Mouse (Mus musculus) heart, adult 8-10 months (tissue): ENCODE data around the gene Ajm1. TPM values are rescaled to one million over a fixed set of nuclear protein-coding genes. Genes with fewer than 3 reads are reported as not detected.
"Not testable (repeated sequence)": the region's sequence is repeated elsewhere in the genome, so short reads cannot be mapped to it uniquely, and the experiment has no call there.

Source experiments
- DNase-seq: peaks from one replicate; pipeline ENCODE4 v3.0.0; 2022; ENCODE audit warnings: low spot score
- total RNA-seq, 4 experiments: library from RNA; stranded (reverse); gene quantifications; 2 replicates each; pipeline ENCODE4 v1.2.4; 2022

The Ajm1 gene
- total RNA-seq, 4 experiments from 2014 or later: 0.09 to 0.38 (median 0.25) TPM

DNA sequence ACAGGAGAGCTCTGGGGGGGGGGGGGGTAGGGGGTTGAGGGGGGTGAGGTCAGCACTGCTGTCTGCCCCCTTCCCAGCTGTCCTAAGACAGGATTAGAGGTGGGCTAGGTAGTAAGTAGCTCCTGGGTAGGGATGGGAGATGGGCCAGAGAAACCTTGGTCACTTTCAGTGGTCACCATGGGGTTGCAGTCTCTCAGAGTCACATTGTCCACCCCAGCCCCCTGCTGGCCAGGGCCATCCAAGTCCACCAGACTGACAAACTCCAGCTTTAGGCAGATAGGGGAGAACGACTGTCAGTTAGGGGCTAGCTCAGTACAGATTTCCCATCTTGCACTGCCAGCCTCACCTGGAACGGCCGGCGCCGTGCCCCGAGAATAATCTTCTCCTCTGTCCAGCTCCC, 15.0 kb downstream of the Ajm1 start:
- DNase-seq: no peak

DNA sequence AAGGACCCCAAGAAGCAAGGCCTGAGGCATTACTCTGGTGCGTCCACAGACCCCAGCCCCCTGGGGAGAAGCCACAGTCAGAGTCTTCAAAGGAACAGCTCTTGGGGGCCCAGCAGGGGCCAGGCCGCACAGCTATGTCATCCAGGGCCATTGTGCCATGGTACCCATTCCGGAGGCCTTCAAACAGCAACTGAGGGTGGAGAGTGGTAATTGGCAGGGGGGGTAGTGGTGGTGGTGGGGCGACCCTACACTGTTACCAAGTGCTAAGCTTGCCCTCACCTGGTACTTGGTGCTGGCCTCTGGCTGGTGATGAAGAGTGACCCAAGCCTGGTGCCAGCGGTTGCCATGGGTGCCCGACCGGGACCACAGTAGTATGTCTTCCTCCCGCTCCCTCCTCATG, 15.8 kb downstream of the Ajm1 start:
- no peak for DNase-seq

DNA sequence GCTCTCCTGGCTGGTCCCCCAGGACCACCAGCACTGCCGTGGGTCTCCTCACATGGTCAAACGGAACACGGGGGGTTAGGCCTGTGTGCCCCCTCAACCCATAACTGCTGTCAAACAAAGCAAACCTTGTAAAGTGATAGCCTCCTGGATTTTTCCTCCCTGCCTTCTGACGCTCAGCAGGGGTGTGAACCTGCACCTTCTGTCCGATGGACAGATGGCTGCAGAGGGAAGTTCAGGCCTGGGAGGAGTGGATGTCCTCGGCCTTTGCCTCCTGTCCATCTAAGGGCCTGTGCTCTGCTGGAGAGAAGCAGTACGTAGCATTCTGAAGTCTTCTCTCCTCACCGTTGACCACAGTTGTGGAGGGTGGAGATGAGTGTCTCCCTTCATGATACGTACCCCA, 19.6 kb downstream of the Ajm1 start:
- DNase-seq: no peak

DNA sequence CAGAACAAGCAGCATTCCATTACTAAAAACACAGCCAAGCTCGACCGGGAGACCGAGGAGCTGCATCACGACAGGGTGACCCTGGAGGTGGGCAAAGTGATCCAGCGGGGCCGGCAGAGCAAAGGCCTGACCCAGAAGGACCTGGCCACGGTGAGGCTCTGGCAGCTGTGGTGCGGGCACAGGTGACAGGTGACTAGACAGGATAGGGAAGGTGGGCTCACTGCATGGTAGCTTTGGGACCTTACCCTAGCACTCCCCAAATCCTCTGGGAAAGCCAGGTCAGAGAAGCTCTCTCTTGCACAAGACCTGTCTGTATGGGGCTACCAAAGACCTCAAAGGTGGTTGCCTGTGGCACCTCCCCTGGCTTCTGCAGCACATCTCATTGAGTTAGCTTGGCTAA, 21.0 kb downstream of the Ajm1 start:
- DNase-seq: no peak

DNA sequence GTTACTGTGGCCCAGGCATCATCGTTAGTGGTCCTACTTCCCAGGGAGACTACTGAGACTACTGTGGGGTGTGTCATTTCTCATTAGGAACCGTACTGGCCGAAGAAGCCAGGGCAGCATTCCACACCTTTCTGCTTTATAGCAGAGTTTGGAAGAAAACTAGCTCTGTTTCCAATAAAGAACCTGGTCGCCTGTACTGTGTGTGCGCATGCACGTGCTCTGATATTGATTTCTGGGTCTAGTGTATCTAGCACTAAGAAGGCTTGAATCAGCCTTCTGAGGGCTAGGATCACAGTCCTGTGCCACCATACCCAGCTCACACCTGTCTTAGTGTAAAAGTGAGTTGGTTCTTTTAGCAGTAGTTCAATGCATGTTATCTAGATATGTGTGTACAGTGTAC, 22.8 kb downstream of the Ajm1 start:
- DNase-seq: no peak

DNA sequence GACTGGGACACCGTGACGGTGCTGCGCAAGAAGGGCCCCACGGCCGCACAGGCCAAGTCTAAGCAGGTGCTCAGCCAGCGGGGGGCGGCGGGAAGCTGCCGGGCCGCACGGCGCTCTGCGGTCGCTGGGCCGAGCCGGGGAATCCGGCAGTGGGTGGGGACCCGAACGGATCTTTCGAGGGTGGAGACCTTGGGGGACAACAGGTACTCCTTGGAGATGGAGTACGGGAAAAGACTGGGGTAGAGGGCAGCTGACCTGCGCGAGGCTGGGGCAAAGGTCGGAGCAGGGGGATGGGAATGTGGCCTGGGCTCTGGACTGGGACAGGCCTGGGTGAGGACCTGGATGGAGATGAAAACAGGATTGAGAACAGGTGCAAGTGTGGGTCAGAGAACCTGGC, 23.6 kb downstream of the Ajm1 start:
- DNase-seq: no peak

DNA sequence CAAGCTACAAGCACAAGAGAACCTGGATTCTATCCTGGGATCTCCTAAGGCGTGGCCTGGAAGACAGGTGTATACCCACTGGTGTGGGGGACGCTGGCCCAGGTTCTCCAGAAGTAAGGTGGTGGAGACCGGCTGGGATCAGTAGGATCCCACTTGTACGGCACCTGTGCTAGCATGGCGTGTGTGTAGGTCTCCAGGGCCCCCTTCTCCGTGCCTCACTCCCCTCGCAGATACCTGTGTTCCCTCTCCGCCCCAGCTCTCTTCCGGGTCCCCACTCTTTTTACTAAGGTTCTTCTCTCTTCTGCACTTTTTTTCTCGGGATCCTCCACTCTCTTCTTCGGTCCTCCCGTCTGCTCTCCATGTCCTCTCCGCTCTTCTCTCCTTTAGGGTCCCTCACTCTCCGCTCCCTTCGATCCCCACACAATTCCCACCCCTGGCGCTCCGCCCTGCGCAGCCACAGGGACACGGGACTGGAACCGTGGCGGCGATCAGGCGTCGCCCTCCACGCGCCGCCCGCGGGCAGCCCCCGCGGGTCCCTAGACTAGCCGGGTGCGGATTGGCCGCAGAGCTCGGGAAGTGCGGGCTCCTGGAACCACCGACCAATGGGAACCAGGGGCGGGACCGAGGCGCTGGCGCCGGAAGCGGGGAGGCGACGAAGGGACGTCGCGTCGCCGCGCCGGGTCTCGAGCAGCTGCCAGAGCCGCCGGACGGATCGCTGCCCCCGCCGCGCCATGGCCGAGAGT, 24.2 kb downstream of the Ajm1 start, which contains the start of gene Edf1:
Gene Edf1 (plus strand): TSS at position 627 of the 743 bp plus-strand sequence.
- peak; percentile 95 for DNase-seq

DNA sequence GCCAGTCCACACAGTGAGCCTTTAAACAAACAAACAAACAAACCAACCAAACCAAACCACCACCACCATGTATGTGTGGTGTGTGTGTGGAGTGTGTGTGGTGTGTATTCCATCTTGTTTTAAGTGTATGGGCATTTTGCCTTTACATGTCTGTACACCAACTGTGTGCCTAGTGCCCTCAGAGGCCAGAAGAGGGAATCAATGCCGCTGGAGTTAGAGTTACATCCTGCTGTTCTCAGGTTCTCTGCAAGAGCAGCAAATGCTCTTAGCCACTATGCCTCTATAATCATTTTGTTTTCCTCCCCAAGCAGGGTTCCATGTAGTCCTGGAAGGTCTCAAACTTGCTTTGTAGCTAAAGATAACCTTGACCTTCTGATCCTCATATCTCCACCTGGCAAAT, 25.3 kb downstream of the Ajm1 start:
- no peak for DNase-seq

DNA sequence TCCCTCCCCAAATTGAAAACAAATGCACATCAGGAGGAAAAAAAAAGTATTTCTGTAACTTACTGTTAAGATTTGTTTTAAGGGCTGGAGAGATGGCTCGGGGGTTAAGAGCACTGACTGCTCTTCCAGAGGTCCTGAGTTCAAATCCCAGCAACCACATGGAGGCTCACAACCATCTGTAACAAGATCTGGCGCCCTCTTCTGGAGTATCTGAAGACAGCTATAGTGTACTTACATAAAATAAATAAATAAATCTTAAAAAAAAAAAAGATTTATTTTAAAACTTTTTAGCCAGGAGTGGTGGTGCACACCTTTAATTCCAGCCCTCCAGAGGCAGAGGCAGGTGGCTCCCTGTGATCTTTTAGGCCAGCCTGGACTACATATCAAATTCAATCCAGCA, 26.1 kb downstream of the Ajm1 start:
- not testable (repeated sequence) for DNase-seq

DNA sequence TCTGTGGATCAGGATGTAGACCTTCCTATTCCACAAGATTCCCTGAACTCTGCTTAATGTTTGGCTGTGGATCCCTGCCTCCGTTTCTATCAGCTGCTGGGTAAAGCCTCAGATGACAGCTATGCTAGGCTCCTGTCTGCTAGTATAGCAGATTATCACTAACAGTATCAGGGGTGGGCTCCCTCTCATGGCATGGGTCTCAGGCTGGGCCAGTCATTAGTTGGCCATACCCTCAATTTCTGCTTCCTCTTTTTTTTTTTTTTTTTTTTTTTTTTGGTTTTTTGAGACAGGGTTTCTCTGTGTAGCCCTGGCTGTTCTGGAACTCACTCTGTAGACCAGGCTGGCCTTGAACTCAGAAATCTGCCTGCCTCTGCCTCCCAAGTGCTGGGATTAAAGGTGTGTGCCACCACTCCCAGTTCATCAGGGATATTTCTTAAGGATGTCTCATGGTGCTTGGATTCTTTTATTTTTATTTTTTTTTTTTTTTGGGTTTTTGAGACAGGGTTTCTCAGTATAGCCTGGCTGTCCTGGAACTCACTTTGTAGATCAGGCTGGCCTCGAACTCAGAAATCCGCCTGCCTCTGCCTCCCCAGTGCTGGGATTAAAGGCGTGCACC, 28.3 kb downstream of the Ajm1 start:
- DNase-seq: not testable (repeated sequence)

DNA sequence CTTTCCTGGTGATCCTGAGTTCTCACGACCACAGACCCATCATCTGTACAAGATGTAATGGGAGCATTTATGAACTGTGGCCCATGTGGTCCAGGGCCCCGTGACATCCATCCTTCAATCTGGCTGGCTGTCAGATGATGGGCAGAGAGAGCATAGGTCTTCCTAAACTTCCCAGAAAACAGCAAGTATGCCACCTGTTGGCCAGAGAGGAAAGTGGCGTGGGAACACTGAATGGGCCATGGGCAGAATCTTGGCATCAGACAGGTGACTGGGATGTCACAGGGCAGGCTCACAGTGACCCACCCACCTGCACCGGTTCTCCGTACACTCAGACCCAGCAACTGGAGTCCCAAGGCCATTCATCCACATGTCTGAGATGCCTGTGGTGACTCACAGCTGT, 30.4 kb downstream of the Ajm1 start:
- no peak for DNase-seq

DNA sequence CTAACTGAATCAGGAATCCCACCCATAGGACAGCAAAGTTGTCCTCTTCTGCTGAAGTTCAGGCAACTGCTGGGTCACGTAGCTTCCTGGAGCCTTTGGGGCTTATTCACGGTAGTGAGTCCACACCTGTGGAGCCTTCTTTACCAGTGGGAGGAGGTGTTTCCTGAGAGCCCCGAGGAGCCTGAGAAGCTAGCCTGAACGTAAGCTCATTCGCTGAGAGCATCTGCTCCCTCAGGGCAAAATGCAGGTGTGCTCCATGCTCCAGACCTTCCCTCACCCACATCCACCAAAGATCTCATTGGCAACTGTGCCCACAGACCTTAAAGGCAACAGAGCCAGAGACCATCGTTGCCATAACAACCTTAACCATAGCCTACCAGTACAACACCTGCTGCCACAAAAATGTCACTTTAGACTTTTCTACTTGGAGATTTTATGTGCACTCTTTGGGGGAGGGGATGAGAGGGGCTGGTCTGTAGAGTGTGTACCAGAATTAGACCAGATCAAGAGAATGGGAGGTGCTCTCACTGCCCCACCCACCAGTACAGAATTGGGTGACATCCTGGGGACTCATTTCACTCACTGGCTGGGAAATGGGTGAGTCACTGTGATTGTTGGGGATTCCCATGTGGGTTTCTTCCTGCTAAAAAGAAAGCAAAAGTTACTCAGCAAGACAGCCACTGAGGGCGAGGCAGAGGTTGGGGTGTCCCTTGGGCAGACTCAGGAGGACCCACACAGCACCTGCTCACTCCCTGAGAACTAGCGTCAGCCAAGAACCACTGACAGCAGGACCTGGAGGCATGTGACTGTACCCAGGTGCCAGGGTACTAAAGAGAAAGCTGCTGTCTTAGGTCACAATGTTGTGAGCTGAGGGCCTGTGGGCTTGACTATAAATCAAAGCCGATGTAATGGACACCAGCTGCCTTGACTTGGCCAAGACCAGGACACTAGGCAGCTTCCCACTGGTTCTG, 32.3 kb downstream of the Ajm1 start:
- DNase-seq: no peak

DNA sequence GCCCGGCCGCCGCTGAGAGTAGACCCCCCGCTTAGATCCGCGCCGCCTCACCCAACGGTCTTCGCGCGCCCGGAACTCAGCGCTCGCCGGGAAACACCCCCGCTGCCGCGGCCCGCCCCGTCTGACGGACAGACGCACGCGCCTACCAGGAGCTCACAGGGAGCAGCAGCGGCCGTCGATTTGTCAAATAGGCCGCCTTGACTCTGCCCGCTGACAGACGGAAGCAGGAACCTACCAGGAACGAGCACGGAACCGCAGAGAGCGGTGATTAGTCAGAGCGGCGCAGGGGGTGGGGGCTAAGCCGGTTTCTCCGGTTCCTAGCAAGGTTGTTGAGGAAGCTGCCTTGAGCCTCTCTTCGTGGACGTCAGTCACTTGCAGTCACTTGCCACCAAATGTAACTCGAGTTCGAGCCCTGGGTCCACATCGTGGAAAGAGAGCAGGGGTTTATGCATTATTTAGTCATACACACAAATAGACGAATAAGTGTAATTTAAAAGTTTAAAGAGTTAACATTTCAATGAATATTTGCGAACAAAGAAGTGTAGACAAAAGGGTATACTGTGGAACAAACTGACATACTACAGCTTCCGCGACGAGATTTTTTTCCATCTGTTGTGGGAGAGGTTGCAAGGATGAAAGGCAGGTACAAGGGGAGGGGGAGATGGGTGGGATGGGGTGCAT, 34.6 kb downstream of the Ajm1 start, which contains the start of gene Traf2:
Gene Traf2 (minus strand): TSS at position 130 of the 681 bp plus-strand sequence.
- peak; percentile 99 for DNase-seq

DNA sequence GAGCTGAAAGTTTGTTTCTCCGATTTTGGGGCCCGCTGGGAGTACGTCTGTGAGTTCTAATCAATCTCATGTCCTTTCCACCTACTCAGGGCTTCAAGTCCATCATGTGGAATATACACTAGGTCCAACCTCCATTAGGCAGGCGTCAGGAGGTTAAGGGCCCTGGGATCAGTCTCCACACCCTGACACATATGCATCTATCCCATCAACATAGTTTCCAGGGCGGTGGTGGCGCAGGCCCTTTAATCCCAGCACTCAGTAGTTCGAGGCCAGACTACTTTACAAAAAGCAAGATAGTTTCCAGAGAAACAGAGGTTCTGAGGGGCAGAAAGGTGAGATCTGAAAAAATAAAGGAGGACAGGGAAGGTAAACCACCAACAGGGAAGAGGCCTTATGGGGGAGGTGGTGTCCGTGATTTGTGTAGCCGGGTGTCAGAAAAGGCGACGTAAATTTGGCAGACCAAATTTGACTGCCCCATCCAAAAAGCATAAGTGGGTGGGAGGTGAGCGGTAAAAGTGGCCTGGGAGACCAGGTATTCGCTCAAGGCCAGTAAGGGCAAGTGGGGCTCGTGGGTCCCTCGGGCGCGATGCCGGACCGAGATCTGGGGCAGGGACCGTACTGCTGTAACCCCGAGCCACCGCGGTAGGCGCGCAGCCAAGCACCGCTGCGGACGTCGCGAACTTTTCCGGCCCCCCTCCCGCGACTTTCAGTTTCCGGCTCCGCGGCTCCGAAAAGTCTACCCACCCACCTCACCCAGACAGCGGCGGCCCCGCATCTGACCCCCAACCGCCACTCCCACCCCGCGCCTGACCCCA, 35.4 kb downstream of the Ajm1 start:
- DNase-seq: no peak

DNA sequence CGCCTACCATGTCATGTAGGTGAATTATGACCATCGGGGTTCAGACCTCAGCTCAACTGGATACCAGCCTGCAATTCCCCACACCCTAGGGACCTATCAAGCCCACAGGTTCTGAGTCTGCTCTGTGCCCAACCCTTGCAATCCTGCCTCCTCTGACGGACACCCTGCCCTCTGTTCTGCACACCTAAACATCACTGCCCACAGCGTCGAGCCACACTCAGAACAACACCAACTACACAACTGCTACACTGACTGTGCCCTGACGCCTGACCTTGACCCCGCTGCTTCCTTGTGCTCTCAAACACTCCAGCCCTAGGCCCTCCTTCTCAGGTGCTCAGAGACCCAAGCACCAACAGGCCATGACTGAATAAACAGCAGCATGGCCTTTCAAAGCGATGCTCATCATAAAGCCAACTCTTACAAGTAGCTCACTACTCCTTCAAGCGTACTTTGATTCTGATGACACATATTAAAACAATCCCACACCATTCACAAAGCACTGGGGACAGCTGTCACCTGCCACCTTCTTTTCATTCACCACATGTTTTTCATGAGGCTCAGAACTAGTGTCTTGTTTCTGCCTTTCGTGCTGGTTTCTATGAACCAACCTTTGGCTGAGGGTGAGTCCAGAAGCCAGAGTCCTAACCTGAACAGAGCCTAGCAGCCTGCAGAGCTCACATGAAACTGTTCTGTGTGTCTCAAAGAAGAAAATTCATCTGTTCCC, 39.8 kb downstream of the Ajm1 start:
- no peak for DNase-seq

DNA sequence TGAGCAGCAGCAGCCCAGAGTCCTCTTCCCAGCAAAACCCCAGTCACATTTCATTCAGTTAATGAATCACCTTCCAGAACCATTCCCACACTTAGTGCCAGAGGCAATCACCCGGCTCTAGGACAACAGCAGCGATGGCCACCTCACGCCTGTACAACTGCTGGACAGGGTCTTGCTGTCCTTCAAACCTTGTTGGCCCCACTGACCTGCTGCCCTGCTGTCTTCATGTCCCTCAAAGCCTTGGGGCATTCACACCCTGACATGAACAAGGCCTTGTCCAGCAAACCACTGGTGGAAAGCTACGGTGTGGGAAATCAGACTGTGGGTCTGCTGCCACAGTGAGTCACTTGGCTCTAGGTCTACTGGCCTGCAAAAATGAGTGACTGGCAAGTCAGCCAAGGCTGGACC, 41.0 kb downstream of the Ajm1 start:
- no peak for DNase-seq

DNA sequence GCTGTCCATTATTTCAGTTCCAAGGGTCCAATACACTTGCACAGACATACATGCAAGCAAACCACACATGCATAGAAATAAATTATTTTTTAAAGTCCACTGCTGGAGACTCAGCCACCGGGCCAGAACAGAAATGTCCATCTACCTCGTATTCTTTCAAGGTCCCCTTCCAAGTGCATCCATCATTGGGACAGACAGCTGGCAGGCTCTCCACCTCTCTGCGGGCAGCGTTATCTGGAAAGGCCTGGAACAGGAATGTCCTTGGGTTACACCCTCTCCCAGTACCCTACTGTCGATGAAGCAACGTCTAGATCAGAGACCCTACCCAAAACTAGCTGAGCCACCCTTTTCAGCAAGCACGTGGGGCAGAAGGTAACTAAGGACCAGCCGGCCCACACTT, 45.0 kb downstream of the Ajm1 start:
- DNase-seq: no peak

DNA sequence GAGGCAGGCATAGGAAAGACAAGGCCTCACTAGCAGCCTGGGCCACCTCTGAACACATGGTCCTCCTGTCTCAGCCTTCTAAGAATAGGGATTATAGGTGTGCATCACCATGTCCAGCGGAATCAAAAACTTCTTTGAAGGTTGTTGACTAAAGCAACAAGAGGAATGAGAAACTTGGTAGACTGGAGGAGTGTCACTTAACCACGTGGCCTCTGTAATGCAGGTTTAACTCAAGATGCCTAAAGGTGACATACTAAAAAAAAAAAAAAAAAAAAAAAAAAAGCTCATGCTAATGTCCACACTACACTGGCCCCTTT, 46.7 kb downstream of the Ajm1 start:
- DNase-seq: no peak

DNA sequence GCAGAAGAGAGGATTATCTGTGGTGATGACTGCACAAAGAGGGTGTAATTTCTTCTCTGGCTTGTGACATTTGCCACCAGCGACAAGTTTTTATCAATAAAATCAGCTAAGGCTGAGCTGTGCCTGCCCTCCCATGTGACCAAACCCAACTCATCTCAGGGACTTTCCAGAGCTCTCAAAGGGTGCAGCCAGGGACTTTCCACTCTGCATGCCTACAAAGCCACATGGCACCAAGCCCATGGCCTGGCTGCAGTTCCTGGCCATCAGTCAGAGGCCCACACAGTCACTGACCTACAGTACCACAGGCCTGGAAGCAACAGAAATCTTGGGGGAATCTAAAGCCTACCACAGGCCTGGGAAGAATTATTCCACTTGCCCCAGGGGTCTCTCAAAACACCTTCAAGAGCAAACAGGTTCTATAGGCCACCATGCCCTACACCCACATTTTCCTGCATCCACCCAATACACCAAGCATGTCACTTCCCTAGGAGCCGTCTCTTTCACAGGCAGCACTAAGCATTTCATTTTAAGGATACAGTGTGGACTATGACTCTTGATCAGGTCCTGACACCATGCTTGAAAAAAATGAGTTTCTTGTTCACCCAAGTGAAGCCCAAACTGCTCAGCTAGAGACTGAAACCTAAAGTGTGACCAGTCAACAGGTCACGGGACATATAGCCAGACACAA, 47.2 kb downstream of the Ajm1 start:
- DNase-seq: peak; percentile 86

DNA sequence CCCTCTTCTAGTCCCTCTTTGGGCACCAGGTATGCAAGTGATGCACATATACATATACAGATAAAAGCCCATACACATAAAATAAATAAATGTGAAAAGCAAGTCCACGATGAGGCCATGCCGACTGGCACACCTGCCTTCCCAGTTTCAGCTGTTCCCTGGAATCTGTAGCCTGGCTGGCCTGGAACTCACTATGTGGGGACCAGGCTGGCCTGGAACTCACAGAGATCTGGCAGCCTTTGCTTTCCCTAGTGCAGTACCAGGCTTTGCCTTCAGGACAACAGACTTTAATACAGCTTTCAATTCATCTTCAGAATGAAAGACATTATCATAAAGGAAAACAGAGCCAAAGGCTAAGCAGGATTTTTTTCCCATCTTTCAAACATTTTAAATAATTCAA, 47.9 kb downstream of the Ajm1 start:
- no peak for DNase-seq
